Mouse (Mus musculus) CH12.LX (cell line): Measurements from ENCODE around the gene Fcrl1. TPM values are rescaled to one million over a fixed set of nuclear protein-coding genes. Genes with fewer than 3 reads are reported as not detected.

Experiments used
- DNase-seq: peaks from one replicate; pipeline ENCODE4 v3.0.0-alpha.2; 2013; ENCODE audit errors: extremely low read depth
- H3K27ac ChIP-seq: 2 replicates; pipeline ENCODE4 v1.5.1; 2012; ENCODE audit warnings: low read depth, mild to moderate bottlenecking, control low read depth, moderate library complexity; ENCODE audit not compliant: insufficient read depth
- H3K27me3 ChIP-seq: replicated peaks from 2 replicates; pipeline ENCODE3; 2012; ENCODE audit warnings: inconsistent platforms
- H3K36me3 ChIP-seq, 2 experiments: replicated peaks in 1 of 2; 2 replicates each; pipeline versions ENCODE3 to v1.6.1; 2012; ENCODE audit warnings: inconsistent platforms in 1 of 2, low read length in 1 of 2, mild to moderate bottlenecking in 1 of 2, mixed read lengths in 1 of 2, moderate library complexity in 1 of 2; ENCODE audit not compliant: control insufficient read depth in 1 of 2, insufficient read depth in 1 of 2
- H3K4me1 ChIP-seq, 2 experiments: 2 replicates each; pipeline ENCODE4 v1.6.1; 2012; ENCODE audit warnings: inconsistent platforms in 1 of 2, moderate library complexity in 1 of 2; ENCODE audit not compliant: insufficient read depth in 2 of 2, control insufficient read depth in 1 of 2
- H3K4me2 ChIP-seq: 2 replicates; pipeline ENCODE4 v1.6.1; 2012; ENCODE audit warnings: low read depth, mild to moderate bottlenecking, control low read depth; ENCODE audit not compliant: poor library complexity, insufficient read depth, severe bottlenecking
- H3K4me3 ChIP-seq, 3 experiments: fragments of 150-350 bp in 1 of 3; sonication (generic) in 1 of 3; replicated peaks in 1 of 3; 2 replicates each; pipeline versions ENCODE3 to v1.5.1; 2011 to 2012; ENCODE audit warnings: low read depth in 2 of 3, low read length in 2 of 3, mild to moderate bottlenecking in 2 of 3, moderate library complexity in 2 of 3, control low read depth in 1 of 3, improper control_type of control experiment in 1 of 3, inconsistent platforms in 1 of 3, mixed read lengths in 1 of 3; ENCODE audit not compliant: poor library complexity in 1 of 3
- H3K79me2 ChIP-seq: replicated peaks from 2 replicates; pipeline ENCODE4 v1.6.1; 2012; ENCODE audit warnings: mild to moderate bottlenecking, moderate library complexity; ENCODE audit not compliant: control insufficient read depth, poor library complexity, insufficient read depth, severe bottlenecking; ENCODE audit errors: extremely low read depth
- H3K9ac ChIP-seq: 2 replicates; pipeline ENCODE4 v1.6.1; 2012; ENCODE audit warnings: low read depth, mild to moderate bottlenecking, control low read depth, moderate library complexity; ENCODE audit not compliant: insufficient read depth
- H3K9me3 ChIP-seq: replicated peaks from 2 replicates; pipeline ENCODE3; 2012; ENCODE audit warnings: low read length, inconsistent platforms, mixed read lengths
- BHLHE40 ChIP-seq: IDR thresholded peaks from 2 replicates; pipeline ENCODE4 v1.6.1; 2011; ENCODE audit warnings: mild to moderate bottlenecking, low read depth, low read length, improper control_type of control experiment
- CHD1 ChIP-seq: IDR thresholded peaks from 2 replicates; pipeline ENCODE4 v1.6.1; 2012; ENCODE audit warnings: low read depth, low read length, improper control_type of control experiment, inconsistent platforms
- CTCF ChIP-seq, 2 experiments: IDR thresholded peaks in 1 of 2; conservative IDR thresholded peaks in 1 of 2; 2 replicates each; pipeline ENCODE4 v1.5.1; 2011 to 2012; ENCODE audit warnings: low read depth in 2 of 2, low read length in 2 of 2, improper control_type of control experiment in 1 of 2, inconsistent platforms in 1 of 2, mild to moderate bottlenecking in 1 of 2, moderate library complexity in 1 of 2
- E2F4 ChIP-seq: IDR thresholded peaks from 2 replicates; pipeline ENCODE4 v1.6.1; 2011; ENCODE audit warnings: low read depth, low read length, improper control_type of control experiment; ENCODE audit not compliant: insufficient replicate concordance
- ELF1 ChIP-seq: IDR thresholded peaks from 2 replicates; pipeline ENCODE4 v1.6.1; 2014; ENCODE audit warnings: low read depth, mild to moderate bottlenecking, inconsistent platforms, low read length, improper control_type of control experiment
- ETS1 ChIP-seq: conservative IDR thresholded peaks from 2 replicates; pipeline ENCODE4 v1.6.1; 2012; ENCODE audit warnings: low read depth, mild to moderate bottlenecking, inconsistent platforms, low read length, improper control_type of control experiment, moderate library complexity
- HCFC1 ChIP-seq: IDR thresholded peaks from 2 replicates; pipeline ENCODE4 v1.6.1; 2012; ENCODE audit warnings: low read depth, mild to moderate bottlenecking, inconsistent platforms, low read length, improper control_type of control experiment
- IRF4 ChIP-seq: IDR thresholded peaks from 2 replicates; pipeline ENCODE4 v1.6.1; 2014; ENCODE audit warnings: low read depth, mild to moderate bottlenecking, inconsistent platforms, low read length, improper control_type of control experiment
- JUN ChIP-seq: IDR thresholded peaks from 2 replicates; pipeline ENCODE4 v1.6.1; 2011; ENCODE audit warnings: low read depth, mild to moderate bottlenecking, low read length, improper control_type of control experiment, moderate library complexity; ENCODE audit not compliant: insufficient read depth
- JUND ChIP-seq: conservative IDR thresholded peaks from 2 replicates; pipeline ENCODE4 v1.6.1; 2011; ENCODE audit warnings: low read depth, low read length, improper control_type of control experiment
- KAT2A ChIP-seq: IDR thresholded peaks from 2 replicates; pipeline ENCODE4 v1.6.1; 2012; ENCODE audit warnings: low read length, improper control_type of control experiment, inconsistent platforms; ENCODE audit not compliant: insufficient replicate concordance
- MAFK ChIP-seq: IDR thresholded peaks from 2 replicates; pipeline ENCODE4 v1.6.1; 2011; ENCODE audit warnings: low read length, improper control_type of control experiment; ENCODE audit not compliant: insufficient replicate concordance
- MAX ChIP-seq: IDR thresholded peaks from 2 replicates; pipeline ENCODE4 v1.6.1; 2011; ENCODE audit warnings: low read length, improper control_type of control experiment
- MAZ ChIP-seq: IDR thresholded peaks from 2 replicates; pipeline ENCODE4 v1.6.1; 2012; ENCODE audit warnings: low read depth, mild to moderate bottlenecking, inconsistent platforms, low read length, improper control_type of control experiment, moderate library complexity
- MEF2A ChIP-seq: IDR thresholded peaks from 2 replicates; pipeline ENCODE4 v1.6.1; 2014; ENCODE audit warnings: low read depth, mild to moderate bottlenecking, inconsistent platforms, low read length, improper control_type of control experiment, borderline replicate concordance
- MYC ChIP-seq: IDR thresholded peaks from 2 replicates; pipeline ENCODE4 v1.6.1; 2011; ENCODE audit warnings: low read depth, mild to moderate bottlenecking, improper control_type of control experiment, low read length
- NRF1 ChIP-seq: IDR thresholded peaks from 2 replicates; pipeline ENCODE4 v1.6.1; 2014; ENCODE audit warnings: low read depth, mild to moderate bottlenecking, inconsistent platforms, low read length, improper control_type of control experiment, moderate library complexity
- POLR2AphosphoS2 ChIP-seq: IDR thresholded peaks from 2 replicates; pipeline ENCODE4 v1.6.1; 2011; ENCODE audit warnings: low read depth, low read length, improper control_type of control experiment
- RAD21 ChIP-seq: IDR thresholded peaks from 2 replicates; pipeline ENCODE4 v1.6.1; 2011; ENCODE audit warnings: low read depth, mild to moderate bottlenecking, low read length, improper control_type of control experiment, moderate library complexity
- RCOR1 ChIP-seq: conservative IDR thresholded peaks from 2 replicates; pipeline ENCODE4 v1.6.1; 2012; ENCODE audit warnings: low read depth, mild to moderate bottlenecking, inconsistent platforms, low read length, improper control_type of control experiment
- SMC3 ChIP-seq: IDR thresholded peaks from 2 replicates; pipeline ENCODE4 v1.6.1; 2011; ENCODE audit warnings: low read depth, low read length, improper control_type of control experiment
- TCF12 ChIP-seq: IDR thresholded peaks from 2 replicates; pipeline ENCODE4 v1.6.1; 2014; ENCODE audit warnings: low read depth, mild to moderate bottlenecking, inconsistent platforms, low read length, improper control_type of control experiment
- USF1 ChIP-seq: IDR thresholded peaks from 2 replicates; pipeline ENCODE4 v1.6.1; 2014; ENCODE audit warnings: low read depth, mild to moderate bottlenecking, inconsistent platforms, low read length, improper control_type of control experiment
- USF2 ChIP-seq: conservative IDR thresholded peaks from 2 replicates; pipeline ENCODE4 v1.6.1; 2011; ENCODE audit warnings: low read depth, low read length, improper control_type of control experiment
- ZC3H11A ChIP-seq: IDR thresholded peaks from 2 replicates; pipeline ENCODE4 v1.6.1; 2012; ENCODE audit warnings: low read depth, mild to moderate bottlenecking, inconsistent platforms, low read length, improper control_type of control experiment
- ZKSCAN1 ChIP-seq: IDR thresholded peaks from 2 replicates; pipeline ENCODE4 v1.6.1; 2012; ENCODE audit warnings: low read depth, inconsistent platforms, low read length, improper control_type of control experiment, borderline replicate concordance
- ZMIZ1 ChIP-seq: IDR thresholded peaks from 2 replicates; pipeline ENCODE4 v1.6.1; 2012; ENCODE audit warnings: low read depth, mild to moderate bottlenecking, inconsistent platforms, low read length, improper control_type of control experiment
- ZNF384 ChIP-seq: IDR thresholded peaks from 2 replicates; pipeline ENCODE4 v1.6.1; 2012; ENCODE audit warnings: low read depth, low read length, improper control_type of control experiment, inconsistent platforms
- dilution Hi-C: fragments of 300-500 bp; cut with MboI; formaldehyde crosslinking; loops from 2 replicates; pipeline ENCODE4 v1.14.3; 2020; ENCODE audit warnings: low sequenced_read_pairs; ENCODE audit not compliant: extremely low pct_unique_long_range_greater_than_20kb, extremely low pct_ligation_motif_present
- in situ Hi-C: fragments of 300-500 bp; cut with MboI; formaldehyde crosslinking; loops from 3 replicates; pipeline ENCODE4 v1.14.3; 2019; ENCODE audit warnings: low sequenced_read_pairs, low pct_ligation_motif_present, low pct_unique_long_range_greater_than_20kb, mixed read lengths
- polyA plus RNA-seq: library from polyadenylated mRNA; unstranded; fragments of >175 nt; gene quantifications from 2 replicates; pipeline ENCODE4 v1.2.1, GENCODE M21; 2012; ENCODE audit warnings: low read depth; ENCODE audit not compliant: insufficient read length
- total RNA-seq, 2 experiments: library from RNA; depleted of rRNA; stranded (reverse); fragments of 300-350 nt in 1 of 2; fragments of >200 nt in 1 of 2; gene quantifications; 2 replicates each; pipeline ENCODE4 v1.2.3; 2012 to 2014

Gene Fcrl1
- total and polyA plus RNA-seq, 3 experiments, result 20.6 to 50.1 (median 45.2) TPM

DNA sequence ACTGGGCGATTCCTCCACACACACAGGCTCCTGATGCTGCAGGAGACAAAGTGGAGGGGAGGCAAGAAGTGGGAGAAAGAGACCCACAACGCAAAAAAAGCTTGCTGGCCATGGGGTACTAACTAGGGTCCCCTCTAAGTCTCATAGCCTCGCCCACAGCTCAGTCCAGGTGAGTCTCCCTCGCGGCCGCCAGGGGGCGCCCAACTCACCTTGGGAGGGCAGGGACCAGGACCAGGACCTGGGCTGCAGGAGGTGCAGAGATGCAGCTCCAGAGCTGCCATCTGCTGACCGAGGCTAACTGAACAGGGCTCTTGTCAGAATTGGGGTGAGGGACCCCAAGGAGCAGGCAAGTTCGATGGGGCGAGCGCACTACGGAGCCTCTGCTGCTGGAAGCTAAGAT, 35.0 kb downstream of the Fcrl1 start:
- DNase-seq, result peak; percentile 54
- Histone ChIP-seq H3K4me1 (peaks cover 7 to 38% of the 10 kb centered on the region in 2 experiments; a peak in 3 of 4 replicates), H3K27me3 (no peaks in the 10 kb centered on the region), H3K9ac (no peak overlapping the region), H3K79me2 (no peaks in the 10 kb centered on the region), H3K9me3 (no peaks in the 10 kb centered on the region), H3K4me2 (no peak overlapping the region), H3K4me3 (no peak overlapping the region)
- dilution Hi-C loops, result no loop called here
- no peak for TF ChIP-seq USF2
- 0 out of 2 replicates have a peak, but pooled peaks have one; percentile 23 for TF ChIP-seq IRF4
- TF ChIP-seq MYC, result no peak
- no peak for TF ChIP-seq CHD1
- no peak for TF ChIP-seq BHLHE40
- no peak for TF ChIP-seq JUND
- no peak for TF ChIP-seq RCOR1
- no peak for TF ChIP-seq JUN
- TF ChIP-seq RAD21, result peak; percentile 66
- TF ChIP-seq ZC3H11A, result peak; percentile 70
- no peak for TF ChIP-seq MEF2A
- peak; percentile 49 to 92; a peak in 3 of 4 replicates for TF ChIP-seq CTCF (conservative IDR thresholded peaks at IDR 0.05 in 1 of 2, IDR thresholded peaks at IDR 0.05 in 1 of 2; ENCODE audit: low read depth in 2 of 2, low read length in 2 of 2)
- TF ChIP-seq ELF1, result no peak
- no peak for TF ChIP-seq MAX
- no peak for TF ChIP-seq MAZ
- no peak for TF ChIP-seq USF1
- no peak for TF ChIP-seq POLR2AphosphoS2
- TF ChIP-seq ZNF384, result no peak
- no peak for TF ChIP-seq TCF12
- peak; percentile 97 for TF ChIP-seq SMC3
- TF ChIP-seq, all 38 proteins: peak for 5
- no peak overlapping the region for H3K27ac ChIP-seq
- H3K36me3 ChIP-seq, result no peaks in the 10 kb centered on the region
- in situ Hi-C loops, result loop anchor here (5.0 kb wide), 1 partner anchor 89 kb away; no protein-coding TSS in a partner anchor

DNA sequence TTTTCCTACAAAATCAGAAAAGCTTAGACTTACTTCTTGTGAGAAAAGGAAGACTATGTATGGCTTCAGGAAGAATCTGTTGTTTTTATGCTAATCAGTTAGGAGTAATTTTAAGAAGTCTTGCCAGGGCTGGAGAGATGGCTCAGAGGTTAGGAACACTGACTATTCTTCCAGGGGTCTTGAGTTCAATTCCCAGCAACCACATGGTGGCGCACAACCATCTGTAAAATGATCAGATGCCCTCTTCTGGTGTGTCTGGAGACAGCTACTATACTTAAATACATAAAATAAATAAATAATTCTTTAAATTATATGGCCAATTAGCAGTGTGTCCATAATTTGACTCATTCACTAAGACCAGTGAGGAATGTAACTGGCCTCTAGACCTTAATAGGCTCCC, 44.5 kb downstream of the Fcrl1 start:
- DNase-seq, result no peak
- no peaks in the 10 kb centered on the region for H3K9me3 ChIP-seq
- in situ Hi-C loops (loop anchor here (5.0 kb wide), 3 partner anchors 82 to 173 kb away; no protein-coding TSS in a partner anchor), dilution Hi-C loops (no loop called here)
- H3K4me3 ChIP-seq, result no peak overlapping the region
- no peaks in the 10 kb centered on the region for H3K79me2 ChIP-seq
- no peak overlapping the region for H3K27ac ChIP-seq
- H3K36me3 ChIP-seq, result no peaks in the 10 kb centered on the region
- peaks cover 4 to 40% of the 10 kb centered on the region in 2 experiments; a peak in 3 of 4 replicates for H3K4me1 ChIP-seq
- H3K27me3 ChIP-seq, result no peaks in the 10 kb centered on the region
- no peak overlapping the region for H3K4me2 ChIP-seq
- no peak overlapping the region for H3K9ac ChIP-seq
- no peak for TF ChIP-seq MAFK
- no peak for TF ChIP-seq IRF4
- no peak for TF ChIP-seq E2F4
- no peak for TF ChIP-seq ELF1
- no peak for TF ChIP-seq ZMIZ1
- TF ChIP-seq JUND, result no peak
- no peak for TF ChIP-seq BHLHE40
- no peak for TF ChIP-seq POLR2AphosphoS2
- TF ChIP-seq SMC3, result peak; percentile 67
- TF ChIP-seq RCOR1, result no peak
- no peak for TF ChIP-seq JUN
- no peak for TF ChIP-seq CHD1
- TF ChIP-seq CTCF (conservative IDR thresholded peaks at IDR 0.05 in 1 of 2, IDR thresholded peaks at IDR 0.05 in 1 of 2; ENCODE audit: low read depth in 2 of 2, low read length in 2 of 2), result peak; percentile 8 to 89; a peak in 2 of 4 replicates
- TF ChIP-seq KAT2A, result no peak
- TF ChIP-seq ZKSCAN1, result no peak
- TF ChIP-seq MAX, result no peak
- no peak for TF ChIP-seq MEF2A
- no peak for TF ChIP-seq NRF1
- no peak for TF ChIP-seq ZNF384
- TF ChIP-seq HCFC1, result no peak
- no peak for TF ChIP-seq USF2
- no peak for TF ChIP-seq ETS1
- TF ChIP-seq RAD21, result peak; percentile 29
- peak; percentile 13; the same call in 1 of the 2 replicates for TF ChIP-seq ZC3H11A
